Mouse (Mus musculus) hindbrain, embryonic 15.5 days (tissue): Measurements from ENCODE around the gene Cdh13. TPM values are rescaled to one million over a fixed set of nuclear protein-coding genes. Genes with fewer than 3 reads are reported as not detected.

Source experiments
- ATAC-seq: fragments of 200-750 bp; cut with Nextera tagmentation; 2 replicates; pipeline ENCODE4 v1.8.0; 2017; ENCODE audit warnings: low read depth, moderate number of reproducible peaks, moderate TSS enrichment; ENCODE audit not compliant: low FRiP score
- H3K27ac ChIP-seq: fragments of 300-500 bp; sonication (generic); replicated peaks from 2 replicates; pipeline ENCODE4 v1.5.1; 2015; ENCODE audit warnings: mild to moderate bottlenecking, inconsistent platforms
- H3K27me3 ChIP-seq: fragments of 300-500 bp; sonication (generic); 2 replicates; pipeline ENCODE4 v1.6.1; 2015; ENCODE audit warnings: control low read depth, inconsistent platforms
- H3K36me3 ChIP-seq: fragments of 300-500 bp; sonication (generic); 2 replicates; pipeline ENCODE4 v1.6.1; 2015; ENCODE audit warnings: control low read depth, inconsistent platforms
- H3K4me1 ChIP-seq: fragments of 300-500 bp; sonication (generic); replicated peaks from 2 replicates; pipeline ENCODE4 v1.6.1; 2015; ENCODE audit warnings: control low read depth, inconsistent platforms
- H3K4me2 ChIP-seq: fragments of 300-500 bp; sonication (generic); 2 replicates; pipeline ENCODE4 v1.6.1; 2015; ENCODE audit warnings: moderate library complexity, mild to moderate bottlenecking, inconsistent platforms
- H3K4me3 ChIP-seq: fragments of 300-500 bp; sonication (generic); 2 replicates; pipeline ENCODE4 v1.5.1; 2015; ENCODE audit warnings: mild to moderate bottlenecking, inconsistent platforms
- H3K9ac ChIP-seq: fragments of 300-500 bp; sonication (generic); 2 replicates; pipeline ENCODE4 v1.6.1; 2015; ENCODE audit warnings: inconsistent platforms
- H3K9me3 ChIP-seq: fragments of 300-500 bp; sonication (generic); 2 replicates; pipeline ENCODE4 v1.6.1; 2016; ENCODE audit warnings: control low read depth, inconsistent platforms
- WGBS: fragments of 180-500 bp; shearing (Covaris S2); methylation state at CpG from one replicate; pipeline ENCODE4 v1.1.7; 2015; 5-methylcytosine and 5-hydroxymethylcytosine counted together
- polyA plus RNA-seq: library from polyadenylated mRNA; unstranded; fragments of >200 nt; fragmentation: Nextera tagmentation; extraction: Ambion mirVana; gene quantifications from 2 replicates; pipeline ENCODE4 v1.2.1, GENCODE M21; 2015

Gene Cdh13
- polyA plus RNA-seq, 1 experiment from 2014 or later: 112 TPM

DNA sequence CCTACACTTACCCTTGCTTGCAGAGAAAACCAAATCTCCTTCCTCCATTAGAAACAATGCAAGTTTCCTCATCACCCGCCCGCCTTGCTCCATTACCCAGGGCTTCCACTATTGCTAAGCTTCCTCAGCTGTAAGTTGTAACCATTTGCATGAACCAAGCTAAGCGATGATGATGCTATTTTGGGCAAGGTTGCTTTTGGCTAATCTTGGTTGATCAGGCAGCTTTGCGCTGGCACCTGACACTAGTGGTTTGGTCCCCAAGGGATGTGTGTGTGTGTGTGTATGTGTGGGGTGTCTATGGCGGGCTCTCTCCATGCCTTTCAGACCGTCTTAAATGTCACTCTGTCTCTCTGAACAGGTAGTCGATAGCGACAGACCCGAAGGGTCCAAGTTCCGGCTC is 567.8 kb downstream of the Cdh13 start:
- H3K27me3 ChIP-seq: no peaks in the 10 kb centered on the region
- ATAC-seq: no peak
- H3K9ac ChIP-seq: no peak overlapping the region
- no peak overlapping the region for H3K27ac ChIP-seq
- WGBS: 92% methylated on average over 10 of the region's 10 CpGs
- no peak overlapping the region for H3K4me3 ChIP-seq
- 0 out of 2 replicates have a peak, but pooled peaks cover 6% of the 10 kb centered on the region for H3K4me1 ChIP-seq
- H3K9me3 ChIP-seq: no peaks in the 10 kb centered on the region
- no peaks in the 10 kb centered on the region for H3K36me3 ChIP-seq
- H3K4me2 ChIP-seq: no peak overlapping the region

DNA sequence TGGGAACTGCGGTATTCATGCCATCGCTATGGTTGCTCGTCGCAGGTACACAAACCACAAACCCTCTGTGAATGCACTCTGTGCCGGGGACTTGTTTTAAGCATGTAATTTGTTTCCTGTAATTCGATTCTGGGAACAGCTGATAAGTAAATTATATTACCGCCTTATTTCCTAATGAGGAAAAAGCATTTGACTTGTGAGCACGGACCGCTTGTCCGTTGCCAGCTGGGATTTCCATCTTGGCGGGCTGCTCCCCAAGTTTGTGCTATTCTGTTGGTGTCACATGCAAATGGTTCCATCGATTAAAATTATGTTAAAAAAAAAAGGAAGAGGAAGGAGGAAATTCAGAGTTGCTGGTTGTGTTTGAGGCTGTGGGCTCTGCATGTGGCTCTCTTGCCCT is 569.3 kb downstream of the Cdh13 start:
- no peak overlapping the region for H3K4me2 ChIP-seq
- H3K9me3 ChIP-seq: no peaks in the 10 kb centered on the region
- no peaks in the 10 kb centered on the region for H3K36me3 ChIP-seq
- H3K27me3 ChIP-seq: no peaks in the 10 kb centered on the region
- H3K9ac ChIP-seq: no peak overlapping the region
- H3K4me3 ChIP-seq: no peak overlapping the region
- no peak overlapping the region for H3K27ac ChIP-seq
- 0 out of 2 replicates have a peak, but pooled peaks cover 6% of the 10 kb centered on the region for H3K4me1 ChIP-seq
- WGBS: 71% methylated on average over 12 of the region's 12 CpGs
- ATAC-seq: no peak

DNA sequence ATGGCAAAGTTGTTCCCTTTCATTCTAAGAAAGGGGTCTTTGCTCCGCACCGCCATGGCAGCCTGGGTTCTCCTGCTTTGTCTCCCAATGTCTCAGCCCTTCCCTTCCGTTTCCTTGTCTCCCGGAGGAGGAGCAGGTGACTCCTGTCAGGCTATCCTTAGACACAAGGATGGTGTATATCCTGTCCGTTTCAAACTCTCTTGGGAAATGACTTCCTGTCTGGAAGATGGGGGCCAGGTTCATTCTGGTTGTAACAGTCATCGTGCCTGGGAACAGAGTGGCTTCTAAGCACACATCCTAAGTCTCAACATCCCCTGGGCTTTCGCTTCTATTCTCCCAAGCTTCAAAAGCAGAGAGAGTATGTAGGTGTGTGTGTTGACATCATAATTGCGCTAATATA is 571.1 kb downstream of the Cdh13 start:
- no peak overlapping the region for H3K4me3 ChIP-seq
- no peak overlapping the region for H3K9ac ChIP-seq
- 84% methylated on average over 8 of the region's 8 CpGs for WGBS
- H3K4me1 ChIP-seq: no peaks in the 10 kb centered on the region
- H3K27me3 ChIP-seq: no peaks in the 10 kb centered on the region
- H3K9me3 ChIP-seq: no peaks in the 10 kb centered on the region
- ATAC-seq: no peak
- no peak overlapping the region for H3K27ac ChIP-seq
- no peaks in the 10 kb centered on the region for H3K36me3 ChIP-seq
- H3K4me2 ChIP-seq: no peak overlapping the region

DNA sequence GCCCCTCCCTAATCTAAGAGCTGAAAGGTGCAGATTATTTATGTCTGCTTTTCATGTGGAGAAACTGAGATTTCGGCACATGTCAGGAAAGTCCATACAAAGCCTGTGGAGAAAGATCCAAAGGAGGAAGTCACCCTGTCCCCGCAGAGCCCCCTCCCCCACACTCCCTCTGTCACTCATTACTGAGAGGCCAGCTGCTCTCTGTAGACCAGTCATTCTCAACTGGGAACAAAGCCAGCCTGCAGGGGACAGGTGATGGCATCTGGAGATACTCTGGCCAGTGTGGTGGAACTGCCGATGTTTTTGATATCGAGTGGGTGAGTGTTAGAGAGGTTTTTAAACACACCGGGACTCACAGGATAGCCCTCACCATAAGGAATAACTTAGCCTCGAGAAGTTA is 582.8 kb downstream of the Cdh13 start:
- H3K4me3 ChIP-seq: no peak overlapping the region
- no peak overlapping the region for H3K4me2 ChIP-seq
- no peak overlapping the region for H3K27ac ChIP-seq
- H3K9ac ChIP-seq: no peak overlapping the region
- no peaks in the 10 kb centered on the region for H3K36me3 ChIP-seq
- no peak for ATAC-seq
- H3K4me1 ChIP-seq: peaks cover 9% of the 10 kb centered on the region
- H3K9me3 ChIP-seq: no peaks in the 10 kb centered on the region
- no peaks in the 10 kb centered on the region for H3K27me3 ChIP-seq
- WGBS: 70% methylated on average over 6 of the region's 6 CpGs

DNA sequence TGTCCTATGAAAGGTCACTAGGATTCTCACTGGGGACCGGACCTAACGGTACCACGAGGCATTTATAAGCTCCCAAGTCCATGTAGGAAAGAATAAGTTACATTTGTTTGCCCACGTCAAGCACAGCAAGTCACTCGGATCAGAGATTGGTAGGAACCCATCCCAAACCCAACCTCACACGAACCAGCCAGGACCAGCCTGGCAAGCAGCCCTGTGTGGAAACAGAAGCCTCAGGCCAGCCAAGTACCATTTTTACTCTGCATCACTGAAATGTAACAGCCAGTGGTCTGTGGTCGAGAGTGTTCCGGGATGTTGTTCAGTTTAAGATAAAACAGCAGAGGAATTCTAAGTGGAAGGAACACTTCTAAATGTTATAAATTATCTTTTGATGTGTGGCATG is 587.2 kb downstream of the Cdh13 start:
- H3K4me3 ChIP-seq: no peak overlapping the region
- ATAC-seq: no peak
- no peaks in the 10 kb centered on the region for H3K27me3 ChIP-seq
- 87% methylated on average over 8 of the region's 8 CpGs for WGBS
- H3K4me2 ChIP-seq: no peak overlapping the region
- no peaks in the 10 kb centered on the region for H3K4me1 ChIP-seq
- H3K36me3 ChIP-seq: no peaks in the 10 kb centered on the region
- no peaks in the 10 kb centered on the region for H3K9me3 ChIP-seq
- no peak overlapping the region for H3K27ac ChIP-seq
- H3K9ac ChIP-seq: no peak overlapping the region

DNA sequence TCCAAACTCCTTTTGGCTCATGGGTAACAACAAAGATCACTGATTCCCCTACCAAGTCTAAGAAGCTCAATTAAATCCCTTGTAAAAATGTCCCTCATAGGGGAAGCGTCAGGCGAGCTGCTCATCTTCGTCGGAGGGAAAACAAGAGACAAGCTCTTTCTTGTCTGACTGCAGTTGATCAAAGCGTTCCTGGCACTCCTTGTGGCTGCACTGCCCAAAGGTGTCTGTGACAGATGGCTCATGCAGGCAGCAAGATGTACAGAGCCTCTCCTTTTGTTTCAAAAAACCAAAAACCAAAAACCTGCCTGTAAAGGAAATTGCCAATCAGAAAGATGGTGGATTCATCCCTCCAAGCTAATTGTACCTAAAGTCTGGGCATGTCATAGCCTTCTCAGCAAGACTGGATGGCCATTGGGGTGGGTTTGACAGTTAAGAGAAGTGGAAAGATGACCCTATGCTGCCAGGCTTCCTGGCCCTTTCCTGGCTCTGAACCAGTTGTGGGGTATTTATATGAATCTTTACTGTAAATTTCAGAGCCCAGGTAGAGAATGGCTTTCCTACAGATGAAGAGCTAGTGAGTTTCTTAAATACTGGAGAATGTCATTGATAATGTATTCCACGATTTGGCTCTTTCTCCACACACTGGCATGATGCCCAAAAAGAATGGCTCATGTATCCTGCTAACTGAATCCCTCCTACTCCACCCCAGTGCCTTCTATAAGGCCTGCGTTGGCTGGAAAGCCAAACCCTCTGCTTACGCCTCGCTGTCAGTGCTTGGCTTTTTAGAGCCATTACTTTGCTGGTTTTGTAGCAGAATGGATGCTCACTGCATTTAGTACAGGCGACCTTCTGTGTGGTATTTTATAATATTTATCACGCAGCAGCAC is 596.6 kb downstream of the Cdh13 start:
- Histone ChIP-seq H3K27ac (0 out of 2 replicates have a peak overlapping the region, but pooled peaks have one; percentile 19), H3K4me2 (no peak overlapping the region), H3K4me1 (no peaks in the 10 kb centered on the region), H3K9me3 (no peaks in the 10 kb centered on the region), H3K27me3 (no peaks in the 10 kb centered on the region), H3K4me3 (no peak overlapping the region), H3K9ac (no peak overlapping the region), H3K36me3 (no peaks in the 10 kb centered on the region)
- 76% methylated on average over 11 of the region's 11 CpGs for WGBS
- no peak for ATAC-seq

DNA sequence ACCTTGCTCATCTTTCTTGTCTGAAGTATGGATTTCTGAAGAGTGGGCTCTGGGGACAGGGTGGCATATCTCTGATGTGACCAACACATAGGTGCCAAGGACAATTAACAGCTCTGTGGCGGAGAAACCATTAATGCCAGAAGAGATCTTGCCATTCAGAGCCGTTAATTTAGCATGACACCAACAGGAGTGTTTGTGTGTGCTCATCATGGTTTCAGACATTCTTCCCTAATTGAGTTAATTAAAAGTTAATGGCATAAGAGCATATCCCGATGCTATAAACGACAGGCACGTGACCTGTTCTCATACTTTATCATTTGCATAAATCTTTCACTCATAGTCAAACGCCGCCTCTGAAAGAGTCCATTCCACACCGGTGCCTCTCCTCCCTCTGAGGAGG is 600.8 kb downstream of the Cdh13 start:
- 49% methylated on average over 8 of the region's 8 CpGs for WGBS
- Histone ChIP-seq H3K9ac (no peak overlapping the region), H3K4me2 (no peak overlapping the region), H3K36me3 (no peaks in the 10 kb centered on the region), H3K9me3 (no peaks in the 10 kb centered on the region), H3K27ac (no peak overlapping the region), H3K4me3 (no peak overlapping the region), H3K27me3 (no peaks in the 10 kb centered on the region), H3K4me1 (no peaks in the 10 kb centered on the region)
- ATAC-seq: no peak

DNA sequence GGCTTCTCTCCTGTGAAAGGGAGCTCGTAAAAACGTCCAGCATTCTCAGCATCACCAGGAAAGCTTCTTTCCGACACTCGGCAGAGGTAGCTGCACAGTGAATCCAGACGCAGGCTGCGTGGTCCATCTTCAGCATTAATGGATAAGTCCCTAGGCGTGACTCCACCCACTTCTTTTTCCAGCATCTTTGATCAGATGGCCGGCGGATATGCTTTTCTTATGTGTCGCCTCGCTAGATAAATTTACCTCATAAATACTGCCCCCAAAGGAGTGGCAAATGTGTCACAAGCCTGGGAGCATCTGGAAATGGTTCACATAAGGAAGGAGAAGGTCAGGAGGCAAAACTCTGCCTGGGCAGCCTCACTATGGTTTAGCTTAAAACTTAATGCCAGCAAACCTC is 601.5 kb downstream of the Cdh13 start:
- WGBS: 72% methylated on average over 11 of the region's 11 CpGs
- no peak overlapping the region for H3K4me2 ChIP-seq
- H3K9me3 ChIP-seq: no peaks in the 10 kb centered on the region
- no peaks in the 10 kb centered on the region for H3K36me3 ChIP-seq
- H3K4me1 ChIP-seq: no peaks in the 10 kb centered on the region
- H3K9ac ChIP-seq: no peak overlapping the region
- no peak for ATAC-seq
- H3K27ac ChIP-seq: no peak overlapping the region
- H3K4me3 ChIP-seq: no peak overlapping the region
- H3K27me3 ChIP-seq: no peaks in the 10 kb centered on the region

DNA sequence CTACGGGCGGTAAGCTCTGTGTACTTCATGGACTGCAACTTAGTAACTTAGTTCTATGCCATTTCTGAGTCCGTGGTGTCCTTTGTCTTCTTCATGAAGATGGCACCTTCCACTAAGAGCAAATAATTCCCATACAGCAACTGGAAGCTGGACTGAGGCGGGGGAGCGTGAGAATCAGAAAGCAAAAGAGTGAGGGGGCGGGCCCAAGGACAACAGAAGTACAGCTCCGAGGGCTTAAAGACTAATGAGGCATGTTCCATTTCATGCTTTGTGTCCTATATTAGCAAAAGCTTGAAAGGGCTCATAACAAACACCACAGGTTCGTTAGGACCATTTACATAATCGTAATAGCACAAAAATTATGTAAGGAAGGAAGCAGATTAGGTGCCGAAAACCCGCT is 618.9 kb downstream of the Cdh13 start:
- no peak for ATAC-seq
- no peak overlapping the region for H3K4me2 ChIP-seq
- H3K27ac ChIP-seq: no peak overlapping the region
- peaks cover 17% of the 10 kb centered on the region for H3K4me1 ChIP-seq
- WGBS: 68% methylated on average over 11 of the region's 11 CpGs
- H3K36me3 ChIP-seq: no peaks in the 10 kb centered on the region
- H3K4me3 ChIP-seq: no peak overlapping the region
- no peaks in the 10 kb centered on the region for H3K27me3 ChIP-seq
- no peaks in the 10 kb centered on the region for H3K9me3 ChIP-seq
- H3K9ac ChIP-seq: no peak overlapping the region

DNA sequence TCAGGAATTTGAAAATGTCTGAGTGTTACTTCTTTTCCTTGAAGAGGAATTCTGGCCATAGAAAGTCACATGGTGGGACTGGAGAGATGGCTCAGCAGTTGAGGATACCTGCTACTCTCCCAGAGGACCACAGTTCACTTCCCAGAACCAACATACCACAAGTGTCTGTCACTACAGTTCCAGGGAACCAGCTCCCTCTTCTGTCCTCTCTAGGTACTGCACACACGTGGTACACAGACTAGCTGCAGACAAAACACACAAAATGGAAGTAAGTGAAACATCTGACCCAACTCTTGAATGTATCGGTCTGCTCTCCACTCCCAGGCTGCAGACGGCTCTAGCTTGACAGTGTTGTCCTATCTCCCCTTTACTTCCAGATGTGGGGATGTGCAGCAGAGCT is 633.0 kb downstream of the Cdh13 start:
- H3K9ac ChIP-seq: no peak overlapping the region
- no peaks in the 10 kb centered on the region for H3K36me3 ChIP-seq
- no peak overlapping the region for H3K27ac ChIP-seq
- WGBS: 92% methylated on average over 3 of the region's 3 CpGs
- H3K27me3 ChIP-seq: no peaks in the 10 kb centered on the region
- H3K4me1 ChIP-seq: peaks cover 3% of the 10 kb centered on the region; the same call in 1 of the 2 replicates
- H3K4me3 ChIP-seq: no peak overlapping the region
- no peak overlapping the region for H3K4me2 ChIP-seq
- ATAC-seq: no peak
- no peaks in the 10 kb centered on the region for H3K9me3 ChIP-seq

DNA sequence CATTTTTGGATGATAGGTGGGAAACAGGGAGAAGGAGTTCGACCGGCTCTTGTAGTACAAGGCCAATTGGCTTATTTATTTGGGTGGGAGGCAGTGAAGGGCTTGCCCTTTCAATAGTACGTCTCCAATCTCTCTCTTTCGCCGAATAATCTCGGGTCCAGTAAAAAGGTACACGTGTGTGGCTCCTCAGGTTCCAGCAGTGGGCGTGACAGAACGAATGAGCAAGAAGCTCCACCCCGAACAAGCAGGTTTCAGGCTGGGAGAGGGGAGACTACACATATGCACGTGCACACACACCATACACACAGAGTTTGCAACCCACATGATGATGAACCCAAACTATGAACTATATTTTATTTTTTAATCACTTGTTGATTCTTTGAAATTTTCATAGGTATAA is 653.9 kb downstream of the Cdh13 start:
- Histone ChIP-seq H3K4me1 (peaks cover 9% of the 10 kb centered on the region), H3K27ac (no peak overlapping the region), H3K4me3 (no peak overlapping the region), H3K36me3 (no peaks in the 10 kb centered on the region), H3K9me3 (no peaks in the 10 kb centered on the region), H3K9ac (no peak overlapping the region), H3K4me2 (no peak overlapping the region), H3K27me3 (no peaks in the 10 kb centered on the region)
- 23% methylated on average over 11 of the region's 11 CpGs for WGBS
- no peak for ATAC-seq

DNA sequence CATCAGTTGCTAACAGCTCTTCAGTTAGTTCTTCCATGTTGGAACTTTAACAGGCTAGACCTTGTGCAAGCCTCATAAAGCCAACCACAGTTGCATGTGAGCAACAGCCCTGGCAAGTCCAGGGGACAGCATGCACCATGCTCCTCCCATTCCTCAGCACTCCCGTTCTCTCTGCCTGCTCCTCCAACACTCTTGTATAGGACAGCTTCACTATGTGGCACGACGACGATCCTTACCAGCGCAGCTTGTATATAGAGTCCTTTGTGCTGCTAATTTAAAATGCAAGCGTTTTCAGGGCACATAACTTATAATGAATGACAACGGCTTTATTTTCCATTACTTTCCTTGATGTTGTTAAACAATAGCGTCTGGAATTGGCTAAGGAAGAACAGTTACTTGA is 654.5 kb downstream of the Cdh13 start:
- H3K27ac ChIP-seq: no peak overlapping the region
- H3K4me3 ChIP-seq: no peak overlapping the region
- no peak; the same call in 1 of the 2 replicates for ATAC-seq
- H3K4me1 ChIP-seq: peaks cover 9% of the 10 kb centered on the region
- no peaks in the 10 kb centered on the region for H3K36me3 ChIP-seq
- WGBS: 13% methylated on average over 8 of the region's 8 CpGs
- H3K27me3 ChIP-seq: no peaks in the 10 kb centered on the region
- peak overlapping the region; percentile 2; the same call in 1 of the 2 replicates for H3K4me2 ChIP-seq
- H3K9ac ChIP-seq: no peak overlapping the region
- no peaks in the 10 kb centered on the region for H3K9me3 ChIP-seq
